Mouse (Mus musculus) olfactory bulb, adult 2 months (tissue): ENCODE results near the gene Mog.

Experiments
- CTCF ChIP-seq: fragments of 200-500 bp; IDR thresholded peaks from 2 replicates; pipeline ENCODE4 v1.5.1; 2012; ENCODE audit warnings: low read depth, mild to moderate bottlenecking, low read length, moderate library complexity; ENCODE audit not compliant: insufficient read depth
- POLR2A ChIP-seq: fragments of 200-500 bp; IDR thresholded peaks from 2 replicates; pipeline ENCODE4 v1.6.1; 2012; ENCODE audit warnings: mild to moderate bottlenecking, low read depth, low read length, moderate library complexity; ENCODE audit not compliant: insufficient read depth

GRCm38 (mm10) chr17:36993770-36994325, 29.4 kb downstream of the Mog start:
- TF ChIP-seq CTCF (no peak), POLR2A (no peak)
